Mouse (Mus musculus) olfactory bulb, adult 2 months (tissue): ENCODE results near the gene Jag2. TPM values are rescaled to one million over a fixed set of nuclear protein-coding genes. Genes with fewer than 3 reads are reported as not detected.

ENCODE experiments used
- H3K27ac ChIP-seq: fragments of 200-500 bp; 2 replicates; pipeline ENCODE4 v1.5.1; 2012; ENCODE audit warnings: low read depth, low read length; ENCODE audit not compliant: insufficient read depth
- H3K4me1 ChIP-seq: fragments of 200-500 bp; 2 replicates; pipeline ENCODE4 v1.6.1; 2012; ENCODE audit warnings: low read length; ENCODE audit not compliant: control insufficient read depth, insufficient read depth
- H3K4me3 ChIP-seq: fragments of 200-500 bp; 2 replicates; pipeline ENCODE4 v1.5.1; 2012; ENCODE audit warnings: mild to moderate bottlenecking, low read depth, low read length, moderate library complexity; ENCODE audit not compliant: insufficient read depth
- CTCF ChIP-seq: fragments of 200-500 bp; IDR thresholded peaks from 2 replicates; pipeline ENCODE4 v1.5.1; 2012; ENCODE audit warnings: low read depth, mild to moderate bottlenecking, low read length, moderate library complexity; ENCODE audit not compliant: insufficient read depth
- POLR2A ChIP-seq: fragments of 200-500 bp; IDR thresholded peaks from 2 replicates; pipeline ENCODE4 v1.6.1; 2012; ENCODE audit warnings: mild to moderate bottlenecking, low read depth, low read length, moderate library complexity; ENCODE audit not compliant: insufficient read depth
- WGBS: fragments of 180-500 bp; shearing (Covaris S2); methylation state at CpG from one replicate; pipeline ENCODE4 v1.1.7; 2018; 5-methylcytosine and 5-hydroxymethylcytosine counted together
- polyA plus RNA-seq: library from polyadenylated mRNA; stranded (reverse); fragments of >200 nt; gene quantifications from 2 replicates; pipeline ENCODE4 v1.2.4, GENCODE M21; 2012; ENCODE audit warnings: low replicate concordance; ENCODE audit not compliant: missing spikeins, insufficient read depth, insufficient read length

Gene Jag2
- polyA plus RNA-seq, 1 experiment = not detected

DNA sequence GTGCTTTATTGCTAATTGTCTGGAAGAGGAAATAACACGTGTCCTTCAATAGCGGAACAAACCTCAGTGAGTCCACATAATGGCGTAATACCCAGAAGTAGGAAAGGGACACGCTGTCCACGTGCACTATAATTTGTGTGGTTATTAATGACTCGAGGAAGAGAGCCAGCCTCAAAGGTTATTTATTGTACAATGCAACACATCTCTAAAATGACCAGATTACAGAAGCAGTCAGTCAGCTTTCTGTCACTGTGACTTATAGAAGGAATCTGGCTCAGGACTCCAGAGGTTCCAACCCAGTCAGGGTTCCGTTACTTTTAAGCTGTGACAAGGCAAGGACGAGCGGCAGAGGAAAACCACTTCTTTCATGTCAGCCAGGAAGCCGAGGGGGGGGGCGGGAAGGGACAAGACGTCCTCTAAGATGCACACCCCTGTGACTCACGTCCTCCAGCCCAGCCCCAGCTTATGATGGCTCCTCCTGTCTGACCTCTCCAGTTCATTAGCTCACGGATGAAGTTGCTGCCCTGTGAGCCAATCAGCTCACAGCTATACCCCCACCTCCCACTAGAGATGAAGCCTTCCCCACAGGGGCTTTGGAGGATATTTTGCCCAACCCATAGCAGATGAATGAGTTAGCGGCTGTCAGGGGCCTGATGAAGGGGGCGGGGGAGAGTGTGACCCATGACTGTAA is 31.9 kb downstream of the Jag2 start:
- Histone ChIP-seq H3K27ac (no peak overlapping the region), H3K4me1 (peaks cover 40% of the 10 kb centered on the region), H3K4me3 (no peak overlapping the region)
- no peak for TF ChIP-seq POLR2A
- no peak for TF ChIP-seq CTCF
- 33% methylated on average over 16 of the region's 16 CpGs for WGBS

DNA sequence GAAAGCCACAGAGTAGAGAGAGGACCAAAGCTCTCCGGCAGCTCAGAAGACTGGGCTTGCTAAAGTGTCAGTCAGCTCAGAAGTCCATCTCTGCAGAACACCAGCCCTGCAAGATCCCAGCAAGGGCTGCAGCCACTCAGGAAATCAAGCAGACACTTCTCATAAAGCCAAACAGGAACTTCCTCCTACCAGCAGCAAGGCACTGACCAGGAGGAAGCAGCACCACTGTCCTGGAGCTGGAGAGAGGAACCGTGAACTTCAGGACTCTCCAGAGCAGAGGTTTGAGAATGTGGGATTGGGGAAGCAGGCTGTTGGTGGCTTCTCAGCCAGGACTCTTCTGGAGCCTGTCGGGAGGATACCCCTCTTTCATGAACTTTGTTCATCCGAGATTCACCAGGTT is 34.6 kb downstream of the Jag2 start:
- Histone ChIP-seq H3K27ac (peak overlapping the region; percentile 81), H3K4me1 (peaks cover 32% of the 10 kb centered on the region)
- no peak for TF ChIP-seq POLR2A
- no peak for TF ChIP-seq CTCF

DNA sequence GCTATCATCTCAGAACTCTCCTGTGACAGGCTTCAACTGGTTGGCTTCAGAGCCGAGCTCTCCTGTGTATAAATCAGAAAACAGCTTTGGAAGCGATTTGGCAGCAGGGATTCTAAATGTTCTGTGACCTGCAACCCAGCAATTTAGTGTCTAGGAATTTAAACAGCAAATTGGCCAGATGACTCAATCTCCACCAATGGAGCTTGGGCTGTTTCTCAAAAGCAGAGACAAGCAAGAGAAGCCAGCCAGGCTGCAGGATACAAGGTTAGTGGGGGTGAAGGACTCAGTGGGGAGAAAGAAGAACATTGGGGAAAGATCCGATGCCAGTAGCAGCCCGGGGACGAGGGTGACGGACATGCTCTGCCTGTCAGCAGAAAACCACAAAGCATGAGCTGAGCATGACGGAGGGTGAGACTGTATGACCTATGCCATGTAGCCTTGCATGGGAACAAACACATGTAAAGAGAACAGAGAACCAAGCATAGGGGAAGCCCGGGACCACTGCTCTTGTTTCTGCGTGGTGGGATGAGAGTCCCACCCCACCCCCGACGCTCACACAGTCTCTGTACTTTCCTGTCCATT is 35.2 kb downstream of the Jag2 start:
- WGBS = 37% methylated on average over 11 of the region's 11 CpGs
- H3K27ac ChIP-seq = peak overlapping the region; percentile 81
- H3K4me1 ChIP-seq = peaks cover 32% of the 10 kb centered on the region
- TF ChIP-seq POLR2A (no peak), CTCF (no peak)
- peak overlapping the region; percentile 5; the same call in 1 of the 2 replicates for H3K4me3 ChIP-seq

More for the DNA sequence above, 34.6 kb downstream of the Jag2 start:
- H3K4me3 ChIP-seq = no peak overlapping the region
- WGBS = 56% methylated on average over 4 of the region's 4 CpGs

DNA sequence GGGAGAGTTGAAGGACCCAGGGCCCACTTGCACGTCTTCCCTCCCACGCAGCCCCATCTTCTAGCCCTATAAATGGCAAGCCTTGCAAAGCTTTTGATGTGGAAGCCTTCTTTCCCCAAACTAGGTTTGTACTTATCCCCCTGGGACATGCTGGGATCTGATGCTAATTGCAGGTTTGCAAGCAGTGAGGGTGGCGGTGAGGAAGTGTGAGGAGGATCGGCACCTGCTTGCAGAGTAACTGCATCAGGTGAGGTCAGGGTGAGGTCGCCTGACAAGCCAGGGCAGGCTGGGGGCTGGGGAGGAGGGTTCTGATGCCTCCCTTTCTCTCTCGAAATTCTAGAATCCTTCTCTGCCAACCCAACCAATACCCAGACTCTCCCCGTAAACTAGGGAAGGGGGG is 44.1 kb downstream of the Jag2 start:
- Histone ChIP-seq H3K27ac (no peak overlapping the region), H3K4me1 (peaks cover 27% of the 10 kb centered on the region), H3K4me3 (no peak overlapping the region)
- TF ChIP-seq CTCF = no peak
- no peak for TF ChIP-seq POLR2A
- 34% methylated on average over 7 of the region's 7 CpGs for WGBS

DNA sequence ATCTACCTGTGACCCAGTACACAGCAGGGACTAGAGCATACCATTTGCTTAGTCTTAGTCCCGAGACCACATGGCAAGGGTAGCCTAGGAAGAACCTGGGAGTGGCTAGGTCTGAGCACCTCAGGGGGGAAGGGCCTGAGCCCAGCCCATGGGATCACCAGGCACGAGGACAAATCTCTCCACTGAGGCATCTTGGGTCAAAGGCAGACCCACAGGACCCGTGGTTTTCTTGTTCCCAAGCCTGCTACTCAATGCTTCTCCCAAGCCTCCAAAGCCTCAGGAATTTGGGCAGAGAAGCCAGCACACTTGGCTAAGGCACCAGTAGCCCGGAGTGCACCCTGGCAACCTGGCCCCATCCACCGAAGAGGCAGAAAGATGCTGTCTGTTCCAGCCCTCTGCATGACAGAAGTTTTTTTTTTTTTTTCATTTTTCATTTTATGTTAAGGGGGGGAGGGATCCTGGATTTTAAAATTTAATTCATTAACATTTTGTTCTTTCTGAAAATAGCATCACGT is 48.2 kb downstream of the Jag2 start:
- H3K4me3 ChIP-seq = no peak overlapping the region
- H3K27ac ChIP-seq = no peak overlapping the region
- TF ChIP-seq POLR2A (no peak), CTCF (no peak)
- 71% methylated on average over 6 of the region's 6 CpGs for WGBS
- H3K4me1 ChIP-seq = peaks cover 52% of the 10 kb centered on the region

DNA sequence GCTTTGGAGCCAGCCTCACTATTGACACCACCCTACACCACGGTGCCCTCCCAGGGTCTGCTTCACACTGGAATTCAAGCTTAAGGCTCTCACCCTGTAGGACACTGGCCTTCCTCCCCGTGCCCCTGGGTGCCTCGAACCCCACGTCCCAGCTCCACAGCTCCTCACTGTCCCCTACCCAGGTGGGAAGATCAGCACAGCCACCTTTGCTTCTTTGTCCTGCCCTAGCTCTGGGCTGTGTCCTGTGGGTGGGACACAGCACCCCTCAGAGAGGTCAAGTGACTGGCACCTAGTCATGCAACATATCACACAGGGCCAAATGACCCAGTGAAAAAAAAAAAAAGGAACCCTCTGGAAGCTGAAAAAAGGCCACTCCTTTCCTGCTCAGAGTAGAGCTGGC is 48.9 kb downstream of the Jag2 start:
- H3K4me1 ChIP-seq = peaks cover 53% of the 10 kb centered on the region

DNA sequence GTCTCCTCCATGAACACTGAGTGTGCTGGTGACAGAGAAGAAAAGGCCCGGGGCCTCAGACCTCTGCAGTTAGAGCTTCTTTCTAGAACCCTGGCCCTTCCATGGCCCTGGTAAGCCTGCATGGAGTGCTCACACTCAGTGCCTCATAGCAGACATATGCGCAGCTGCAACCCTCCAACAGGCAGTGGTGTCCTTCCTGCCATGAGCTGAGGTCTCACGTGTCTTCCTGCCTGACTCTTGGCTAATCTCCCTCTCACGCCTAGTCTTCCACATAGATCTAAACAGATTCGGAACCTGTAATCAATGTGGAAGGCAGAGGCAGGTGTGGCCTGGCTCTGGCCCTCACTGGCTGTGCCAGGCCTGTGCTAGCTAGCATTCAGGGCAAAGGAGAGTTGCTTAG is 49.8 kb downstream of the Jag2 start:
- no peak overlapping the region for H3K4me3 ChIP-seq
- H3K27ac ChIP-seq = peak overlapping the region; percentile 11; the same call in 1 of the 2 replicates
- TF ChIP-seq POLR2A (no peak), CTCF (no peak)
- peaks cover 44% of the 10 kb centered on the region for H3K4me1 ChIP-seq
- 71% methylated on average over 5 of the region's 5 CpGs for WGBS

More for the DNA sequence above, 48.9 kb downstream of the Jag2 start:
- TF ChIP-seq CTCF = no peak
- no peak for TF ChIP-seq POLR2A
- Histone ChIP-seq H3K27ac (no peak overlapping the region), H3K4me3 (no peak overlapping the region)
- WGBS = 76% methylated on average over 4 of the region's 4 CpGs

DNA sequence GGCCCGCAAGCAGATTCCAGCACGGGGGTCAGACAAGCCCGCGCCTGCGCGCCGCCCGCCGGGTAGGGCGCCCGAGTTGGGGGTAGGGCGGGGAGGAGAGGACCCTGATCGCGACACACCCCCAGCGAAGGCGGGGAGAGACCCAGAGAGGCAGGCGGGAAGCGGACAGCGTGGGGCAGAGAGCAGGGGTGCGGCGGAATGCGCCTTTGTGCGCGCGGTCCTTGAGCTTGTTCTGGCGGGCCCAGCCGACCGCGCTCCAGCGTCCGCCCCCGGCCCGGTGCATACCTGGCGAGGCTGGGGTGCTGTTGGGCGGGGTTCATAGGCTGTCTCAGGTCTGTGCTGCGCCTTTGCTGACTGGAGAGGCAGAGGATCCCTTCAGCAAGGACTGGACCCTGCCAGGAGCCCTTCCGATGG is 52.0 kb downstream of the Jag2 start:
- 2% methylated on average over 37 of the region's 37 CpGs for WGBS
- TF ChIP-seq CTCF (no peak), POLR2A (no peak)
- H3K4me3 ChIP-seq = no peak overlapping the region
- no peak overlapping the region for H3K27ac ChIP-seq
- peaks cover 45% of the 10 kb centered on the region for H3K4me1 ChIP-seq

DNA sequence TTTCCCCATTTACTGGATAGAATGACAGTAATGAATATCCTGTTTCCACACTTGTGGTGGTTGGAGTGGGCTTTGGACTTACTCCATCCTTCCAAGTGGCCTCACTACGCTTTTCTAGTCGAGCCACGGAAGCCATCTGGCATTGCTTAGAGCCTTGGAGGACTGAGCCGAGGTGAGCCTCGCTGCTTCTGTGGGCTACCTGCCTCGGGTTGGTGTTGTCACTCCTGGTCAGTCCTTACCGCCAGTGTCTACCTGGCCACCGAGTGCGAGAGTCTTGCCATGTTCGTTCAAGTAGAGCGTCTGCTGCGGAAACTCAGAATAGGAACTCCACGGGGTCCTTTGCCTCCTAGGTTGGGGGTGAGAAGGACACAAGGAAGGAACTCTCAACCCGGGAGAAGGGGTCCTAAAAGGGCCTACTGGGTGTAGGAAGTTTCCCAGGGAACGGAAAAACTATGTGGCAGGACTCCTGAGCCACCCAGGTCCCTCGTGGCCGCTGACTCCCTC is 52.5 kb downstream of the Jag2 start:
- TF ChIP-seq POLR2A (no peak), CTCF (no peak)
- no peak overlapping the region for H3K4me3 ChIP-seq
- WGBS = 15% methylated on average over 17 of the region's 17 CpGs
- H3K27ac ChIP-seq = no peak overlapping the region
- H3K4me1 ChIP-seq = peaks cover 45% of the 10 kb centered on the region
